Mouse (Mus musculus) ovary, postnatal 14 days (tissue): ENCODE data around the gene Trim54.

ENCODE experiments used
- DNase-seq: peaks from one replicate; pipeline ENCODE4 v3.0.0; 2022; ENCODE audit warnings: low spot score

Trim54 gene

GRCm38 (mm10) chr5:31183678-31184077 is 67.2 kb downstream of the Trim54 start:
- DNase-seq, result no peak
